Mouse (Mus musculus): ENCODE results near the gene Gm20388.

Gene Gm20388

GRCm38 (mm10) chr8:121468083-121469071 lies 1557.7 kb downstream of the Gm20388 start:
- DNase-seq, result no peak

- no peak for DNase-seq
Observed at GRCm38 (mm10) chr8:121474161-121474897, 1563.7 kb downstream of the Gm20388 start.

GRCm38 (mm10) chr8:121474898-121475284 lies 1564.2 kb downstream of the Gm20388 start:
- no peak for DNase-seq

- DNase-seq, result peak; percentile 58
Observed at GRCm38 (mm10) chr8:121477851-121478547, 1567.4 kb downstream of the Gm20388 start.

- peak; percentile 62 for DNase-seq
Observed at GRCm38 (mm10) chr8:121479144-121479543, 1568.5 kb downstream of the Gm20388 start.

GRCm38 (mm10) chr8:121480411-121481031 lies 1569.9 kb downstream of the Gm20388 start:
- DNase-seq, result no peak

- no peak for DNase-seq
Observed at GRCm38 (mm10) chr8:121484072-121484782, 1573.6 kb downstream of the Gm20388 start.

GRCm38 (mm10) chr8:121491633-121492032 lies 1581.0 kb downstream of the Gm20388 start:
- DNase-seq, result no peak

GRCm38 (mm10) chr8:121497621-121498020 lies 1587.0 kb downstream of the Gm20388 start:
- DNase-seq, result no peak

GRCm38 (mm10) chr8:121511751-121512150 lies 1601.1 kb downstream of the Gm20388 start:
- no peak for DNase-seq

- DNase-seq, result peak; percentile 93
Observed at GRCm38 (mm10) chr8:121513429-121513828, 1602.8 kb downstream of the Gm20388 start.

GRCm38 (mm10) chr8:121525111-121525818 lies 1614.6 kb downstream of the Gm20388 start:
- peak; percentile 44 for DNase-seq

- DNase-seq, result peak; percentile 59
Observed at GRCm38 (mm10) chr8:121526811-121527550, 1616.3 kb downstream of the Gm20388 start.

GRCm38 (mm10) chr8:121527751-121528150 lies 1617.1 kb downstream of the Gm20388 start:
- DNase-seq, result no peak

GRCm38 (mm10) chr8:121528790-121529189 lies 1618.1 kb downstream of the Gm20388 start:
- DNase-seq, result peak; percentile 86

GRCm38 (mm10) chr8:121530639-121531038 lies 1620.0 kb downstream of the Gm20388 start:
- DNase-seq, result no peak

- peak; percentile 73 for DNase-seq
Observed at GRCm38 (mm10) chr8:121532381-121532780, 1621.7 kb downstream of the Gm20388 start.

GRCm38 (mm10) chr8:121541862-121542261 lies 1631.2 kb downstream of the Gm20388 start:
- no peak for DNase-seq

GRCm38 (mm10) chr8:121542901-121543300 lies 1632.3 kb downstream of the Gm20388 start:
- no peak for DNase-seq

GRCm38 (mm10) chr8:121544276-121544785 lies 1633.7 kb downstream of the Gm20388 start, which contains the start of gene 1700018B08Rik:
Gene 1700018B08Rik, minus strand, starts transcription at chr8:121544320.
- no peak for DNase-seq
